Mouse (Mus musculus): ENCODE data around the gene Mtmr10.

The Mtmr10 gene

GRCm38 (mm10) chr7:64296286-64297010, 9.0 kb downstream of the Mtmr10 start:
- DNase-seq, result no peak

GRCm38 (mm10) chr7:64310241-64310640, 22.8 kb downstream of the Mtmr10 start:
- no peak for DNase-seq

- DNase-seq, result no peak
Measured at GRCm38 (mm10) chr7:64310756-64311155, 23.3 kb downstream of the Mtmr10 start.

- DNase-seq, result no peak
Measured at GRCm38 (mm10) chr7:64312811-64313210, 25.4 kb downstream of the Mtmr10 start.

- DNase-seq, result no peak
Measured at GRCm38 (mm10) chr7:64321125-64321524, 33.7 kb downstream of the Mtmr10 start.

- no peak for DNase-seq
Measured at GRCm38 (mm10) chr7:64321658-64322057, 34.2 kb downstream of the Mtmr10 start.

- DNase-seq, result peak; percentile 81
Measured at GRCm38 (mm10) chr7:64326892-64327291, 39.4 kb downstream of the Mtmr10 start.

- no peak for DNase-seq
Measured at GRCm38 (mm10) chr7:64327486-64327885, 40.0 kb downstream of the Mtmr10 start.

GRCm38 (mm10) chr7:64331309-64331708, 43.9 kb downstream of the Mtmr10 start:
- no peak for DNase-seq

- DNase-seq, result no peak
Measured at GRCm38 (mm10) chr7:64332686-64333085, 45.2 kb downstream of the Mtmr10 start.

- no peak for DNase-seq
Measured at GRCm38 (mm10) chr7:64347813-64348212, 60.4 kb downstream of the Mtmr10 start.

- peak; percentile 58 for DNase-seq
Measured at GRCm38 (mm10) chr7:64349147-64349861, 61.9 kb downstream of the Mtmr10 start.

- DNase-seq, result peak; percentile 52
Measured at GRCm38 (mm10) chr7:64351087-64351486, 63.6 kb downstream of the Mtmr10 start.

GRCm38 (mm10) chr7:64354206-64354605, 66.8 kb downstream of the Mtmr10 start:
- no peak for DNase-seq

- DNase-seq, result no peak
Measured at GRCm38 (mm10) chr7:64356661-64357060, 69.2 kb downstream of the Mtmr10 start.

- DNase-seq, result peak; percentile 40
Measured at GRCm38 (mm10) chr7:64357405-64357804, 70.0 kb downstream of the Mtmr10 start.

- DNase-seq, result no peak
Measured at GRCm38 (mm10) chr7:64358666-64359065, 71.2 kb downstream of the Mtmr10 start.

GRCm38 (mm10) chr7:64359943-64360585, 72.6 kb downstream of the Mtmr10 start:
- no peak for DNase-seq

- no peak for DNase-seq
Measured at GRCm38 (mm10) chr7:64360586-64360945, 73.1 kb downstream of the Mtmr10 start.

GRCm38 (mm10) chr7:64365863-64366262, 78.4 kb downstream of the Mtmr10 start:
- no peak for DNase-seq

GRCm38 (mm10) chr7:64369841-64370240, 82.4 kb downstream of the Mtmr10 start:
- DNase-seq, result no peak

GRCm38 (mm10) chr7:64371940-64372878, 84.8 kb downstream of the Mtmr10 start:
- no peak for DNase-seq
